Mouse (Mus musculus) urinary bladder, postnatal 4 days (tissue): ENCODE data around the gene Jam3.
"Not testable (repeated sequence)": the region's sequence is repeated elsewhere in the genome, so short reads cannot be mapped to it uniquely, and the experiment has no call there.

Experiments
- DNase-seq, 2 experiments: peaks; one replicate each; pipeline ENCODE4 v3.0.0; 2021 to 2022; ENCODE audit warnings: low spot score in 2 of 2

The Jam3 gene

GRCm38 (mm10) chr9:27170726-27171125 lies 15.5 kb upstream of the Jam3 start:
- DNase-seq: no peak

GRCm38 (mm10) chr9:27166981-27167380 lies 11.8 kb upstream of the Jam3 start:
- DNase-seq: no peak

GRCm38 (mm10) chr9:27165596-27165995 lies 10.4 kb upstream of the Jam3 start:
- DNase-seq: no peak

- no peak for DNase-seq
Observed at GRCm38 (mm10) chr9:27164957-27165356, 9.7 kb upstream of the Jam3 start.

- not testable (repeated sequence) for DNase-seq
Observed at GRCm38 (mm10) chr9:27163661-27164060, 8.4 kb upstream of the Jam3 start.

GRCm38 (mm10) chr9:27153861-27154260 lies 1.4 kb downstream of the Jam3 start:
- no peak for DNase-seq

- no peak for DNase-seq
Observed at GRCm38 (mm10) chr9:27149836-27150235, 5.4 kb downstream of the Jam3 start.

- no peak for DNase-seq
Observed at GRCm38 (mm10) chr9:27148631-27149471, 6.4 kb downstream of the Jam3 start.

GRCm38 (mm10) chr9:27147946-27148345 lies 7.3 kb downstream of the Jam3 start:
- DNase-seq: no peak

GRCm38 (mm10) chr9:27146826-27147225 lies 8.4 kb downstream of the Jam3 start:
- DNase-seq: no peak

GRCm38 (mm10) chr9:27144996-27145395 lies 10.2 kb downstream of the Jam3 start:
- DNase-seq: no peak

- DNase-seq: no peak
Observed at GRCm38 (mm10) chr9:27144271-27144840, 10.9 kb downstream of the Jam3 start.

- no peak for DNase-seq
Observed at GRCm38 (mm10) chr9:27140432-27141065, 14.7 kb downstream of the Jam3 start.

GRCm38 (mm10) chr9:27136651-27137050 lies 18.6 kb downstream of the Jam3 start:
- DNase-seq: no peak

GRCm38 (mm10) chr9:27135372-27135771 lies 19.8 kb downstream of the Jam3 start:
- no peak for DNase-seq

GRCm38 (mm10) chr9:27134410-27134809 lies 20.8 kb downstream of the Jam3 start:
- DNase-seq: no peak

GRCm38 (mm10) chr9:27128629-27129028 lies 26.6 kb downstream of the Jam3 start:
- no peak for DNase-seq

- DNase-seq: no peak
Observed at GRCm38 (mm10) chr9:27126543-27126942, 28.7 kb downstream of the Jam3 start.

GRCm38 (mm10) chr9:27125450-27125849 lies 29.8 kb downstream of the Jam3 start:
- no peak for DNase-seq

- no peak for DNase-seq
Observed at GRCm38 (mm10) chr9:27123947-27124346, 31.3 kb downstream of the Jam3 start.

- DNase-seq: no peak
Observed at GRCm38 (mm10) chr9:27122963-27123362, 32.3 kb downstream of the Jam3 start.

- no peak for DNase-seq
Observed at GRCm38 (mm10) chr9:27122076-27122475, 33.1 kb downstream of the Jam3 start.

GRCm38 (mm10) chr9:27121254-27121653 lies 34.0 kb downstream of the Jam3 start:
- DNase-seq: no peak
